Mouse (Mus musculus): ENCODE measurements around the gene 6430628N08Rik. TPM values are rescaled to one million over a fixed set of nuclear protein-coding genes. Genes with fewer than 3 reads are reported as not detected.

Gene 6430628N08Rik
- total and polyA plus RNA-seq, 3 experiments: not detected

- no peak overlapping the region for H3K9ac ChIP-seq (ENCODE audit: insufficient read depth, low read depth)
- no peak overlapping the region for H3K27ac ChIP-seq (ENCODE audit: insufficient read depth, low read depth)
- TF ChIP-seq ELF1 (IDR thresholded peaks at IDR 0.05; ENCODE audit: low read depth, low read length) (no peak), MXI1 (IDR thresholded peaks at IDR 0.05; ENCODE audit: low read depth, low read length) (no peak), NELFE (IDR thresholded peaks at IDR 0.05; ENCODE audit: low read depth, low read length) (no peak), USF2 (conservative IDR thresholded peaks at IDR 0.05; ENCODE audit: low read depth, low read length) (no peak), GABPA (IDR thresholded peaks at IDR 0.05; ENCODE audit: insufficient replicate concordance, low read depth, low read length) (no peak), MAZ (IDR thresholded peaks at IDR 0.05; ENCODE audit: low read depth, low read length) (no peak), JUND (conservative IDR thresholded peaks at IDR 0.05; ENCODE audit: low read depth, low read length) (no peak), HCFC1 (IDR thresholded peaks at IDR 0.05; ENCODE audit: low read depth, low read length) (no peak), UBTF (IDR thresholded peaks at IDR 0.05; ENCODE audit: low read depth, low read length) (no peak), KAT2A (IDR thresholded peaks at IDR 0.05; ENCODE audit: insufficient replicate concordance, low read length) (no peak), MAFK (IDR thresholded peaks at IDR 0.05; ENCODE audit: insufficient replicate concordance, low read length) (no peak), ZMIZ1 (IDR thresholded peaks at IDR 0.05; ENCODE audit: low read depth, low read length) (no peak), ETS1 (conservative IDR thresholded peaks at IDR 0.05; ENCODE audit: low read depth, low read length) (no peak), MAX (IDR thresholded peaks at IDR 0.05; ENCODE audit: low read length) (no peak), NRF1 (IDR thresholded peaks at IDR 0.05; ENCODE audit: low read depth, low read length) (no peak)
- no peak for DNase-seq (ENCODE audit: extremely low read depth)
- H3K79me2 ChIP-seq (replicated peaks; ENCODE audit: control insufficient read depth, extremely low read depth, insufficient read depth, poor library complexity, severe bottlenecking): no peaks in the 10 kb centered on the region
- H3K36me3 ChIP-seq (replicated peaks in 1 of 2; ENCODE audit: control insufficient read depth in 1 of 2, insufficient read depth in 1 of 2, low read length in 1 of 2): no peaks in the 10 kb centered on the region
- H3K4me1 ChIP-seq (ENCODE audit: control insufficient read depth in 1 of 2, insufficient read depth in 2 of 2): no peaks in the 10 kb centered on the region; a peak in 1 of 4 replicates
- in situ Hi-C loops (cut with MboI; ENCODE audit: low pct_ligation_motif_present, low pct_unique_long_range_greater_than_20kb, low sequenced_read_pairs): no loop called here
- peaks cover 90% of the 10 kb centered on the region for H3K27me3 ChIP-seq (replicated peaks)
- H3K4me2 ChIP-seq (ENCODE audit: insufficient read depth, low read depth, poor library complexity, severe bottlenecking): peak overlapping the region; percentile 22; the same call in 1 of the 2 replicates
- no peaks in the 10 kb centered on the region for H3K9me3 ChIP-seq (replicated peaks; ENCODE audit: low read length)
- H3K4me3 ChIP-seq (replicated peaks in 1 of 3; ENCODE audit: low read depth in 2 of 3, low read length in 2 of 3, poor library complexity in 1 of 3): no peak overlapping the region
- dilution Hi-C loops (cut with MboI; ENCODE audit: extremely low pct_ligation_motif_present, extremely low pct_unique_long_range_greater_than_20kb, low sequenced_read_pairs): no loop called here
Observed at GRCm38 (mm10) chr4:115937061-115937976, 46.9 kb downstream of the 6430628N08Rik start.

DNA sequence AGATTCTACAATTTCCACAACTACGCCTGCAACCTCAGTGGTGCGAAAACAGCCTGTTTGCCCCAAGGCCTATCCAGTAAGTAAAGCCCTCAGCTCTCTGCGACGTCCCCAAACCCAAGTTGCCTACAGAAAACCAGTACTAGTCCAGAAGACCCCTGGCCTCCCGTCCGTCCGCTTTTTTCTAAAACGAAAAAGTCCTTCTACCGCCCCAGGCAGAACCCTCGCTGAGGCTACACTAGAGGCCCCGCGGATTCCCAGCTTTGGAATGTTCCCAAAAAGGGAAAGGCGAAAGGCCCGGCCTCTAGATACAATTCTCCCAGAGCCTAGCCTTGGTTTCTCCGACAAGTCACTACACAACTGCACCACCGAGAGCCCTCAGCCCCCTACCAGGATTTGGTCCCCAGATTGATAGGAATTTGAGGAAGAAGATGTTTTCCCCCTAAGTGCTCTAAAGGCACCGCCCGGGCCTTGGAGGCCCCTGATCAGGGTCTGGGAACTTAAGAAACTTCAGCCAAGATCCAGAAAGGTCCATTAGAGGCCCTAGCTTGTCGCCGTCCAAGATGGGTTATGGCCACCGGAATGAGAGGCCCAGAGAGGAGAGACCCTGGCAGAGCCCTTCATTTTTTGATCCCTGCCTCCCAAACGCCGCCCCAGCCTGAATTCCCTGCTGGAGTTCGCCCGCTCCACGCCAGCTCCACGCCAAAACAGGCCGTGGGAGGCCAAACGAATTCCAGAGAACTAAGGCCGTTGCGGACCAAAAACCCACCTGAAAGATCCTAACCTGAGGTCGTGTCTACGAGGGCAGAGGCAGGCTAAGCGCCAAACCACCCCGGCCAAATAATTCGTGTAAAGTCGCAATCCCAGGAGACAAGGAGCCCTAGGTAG, 48.1 kb downstream of the 6430628N08Rik start:
- no peaks in the 10 kb centered on the region; a peak in 1 of 4 replicates for H3K4me1 ChIP-seq (ENCODE audit: control insufficient read depth in 1 of 2, insufficient read depth in 2 of 2)
- no peak for TF ChIP-seq SIN3A (IDR thresholded peaks at IDR 0.05; ENCODE audit: low read length)
- no peak for TF ChIP-seq ZNF384 (IDR thresholded peaks at IDR 0.05; ENCODE audit: low read depth, low read length)
- no peak for TF ChIP-seq ZMIZ1 (IDR thresholded peaks at IDR 0.05; ENCODE audit: low read depth, low read length)
- TF ChIP-seq ZC3H11A (IDR thresholded peaks at IDR 0.05; ENCODE audit: low read depth, low read length): no peak
- TF ChIP-seq EP300 (IDR thresholded peaks at IDR 0.05; ENCODE audit: low read length): no peak
- TF ChIP-seq MAFK (IDR thresholded peaks at IDR 0.05; ENCODE audit: insufficient replicate concordance, low read length): no peak
- no peak for TF ChIP-seq POLR2A (IDR thresholded peaks at IDR 0.05; ENCODE audit: low read depth, low read length)
- no peak for TF ChIP-seq SMC3 (IDR thresholded peaks at IDR 0.05; ENCODE audit: low read depth, low read length)
- no peak for TF ChIP-seq MXI1 (IDR thresholded peaks at IDR 0.05; ENCODE audit: low read depth, low read length)
- no peak for TF ChIP-seq MAX (IDR thresholded peaks at IDR 0.05; ENCODE audit: low read length)
- no peak for TF ChIP-seq NELFE (IDR thresholded peaks at IDR 0.05; ENCODE audit: low read depth, low read length)
- TF ChIP-seq GABPA (IDR thresholded peaks at IDR 0.05; ENCODE audit: insufficient replicate concordance, low read depth, low read length): no peak
- no peak for TF ChIP-seq RCOR1 (conservative IDR thresholded peaks at IDR 0.05; ENCODE audit: low read depth, low read length)
- no peak for TF ChIP-seq JUND (conservative IDR thresholded peaks at IDR 0.05; ENCODE audit: low read depth, low read length)
- no peak for TF ChIP-seq TCF12 (IDR thresholded peaks at IDR 0.05; ENCODE audit: low read depth, low read length)
- TF ChIP-seq E2F4 (IDR thresholded peaks at IDR 0.05; ENCODE audit: insufficient replicate concordance, low read depth, low read length): no peak
- no peak for TF ChIP-seq JUN (IDR thresholded peaks at IDR 0.05; ENCODE audit: insufficient read depth, low read depth, low read length)
- no peak for DNase-seq (ENCODE audit: extremely low read depth)
- H3K4me3 ChIP-seq (replicated peaks in 1 of 3; ENCODE audit: low read depth in 2 of 3, low read length in 2 of 3, poor library complexity in 1 of 3): no peak overlapping the region
- H3K79me2 ChIP-seq (replicated peaks; ENCODE audit: control insufficient read depth, extremely low read depth, insufficient read depth, poor library complexity, severe bottlenecking): no peaks in the 10 kb centered on the region
- H3K9me3 ChIP-seq (replicated peaks; ENCODE audit: low read length): no peaks in the 10 kb centered on the region
- no peak overlapping the region for H3K4me2 ChIP-seq (ENCODE audit: insufficient read depth, low read depth, poor library complexity, severe bottlenecking)
- peaks cover 90% of the 10 kb centered on the region for H3K27me3 ChIP-seq (replicated peaks)
- H3K27ac ChIP-seq (ENCODE audit: insufficient read depth, low read depth): no peak overlapping the region
- dilution Hi-C loops (cut with MboI; ENCODE audit: extremely low pct_ligation_motif_present, extremely low pct_unique_long_range_greater_than_20kb, low sequenced_read_pairs) (no loop called here), in situ Hi-C loops (cut with MboI; ENCODE audit: low pct_ligation_motif_present, low pct_unique_long_range_greater_than_20kb, low sequenced_read_pairs) (no loop called here)
- H3K36me3 ChIP-seq (replicated peaks in 1 of 2; ENCODE audit: control insufficient read depth in 1 of 2, insufficient read depth in 1 of 2, low read length in 1 of 2): no peaks in the 10 kb centered on the region
- H3K9ac ChIP-seq (ENCODE audit: insufficient read depth, low read depth): no peak overlapping the region

Measured in CH12.LX (cell line).